Mouse (Mus musculus): ENCODE data around the gene C2. TPM values are rescaled to one million over a fixed set of nuclear protein-coding genes. Genes with fewer than 3 reads are reported as not detected.

Gene C2
- 3.2 and 4.8 TPM in 2 replicates for polyA plus RNA-seq (2015; fragmentation: Nextera tagmentation; extraction: Ambion mirVana)

GRCm38 (mm10) chr17:34898160-34898586 is at the start of gene C2, which contains the start of gene Ehmt2:
Gene C2, minus strand, starts transcription at chr17:34898265.
Gene Ehmt2, plus strand, starts transcription at chr17:34898469.
- Histone ChIP-seq H3K36me3 (ENCODE audit: control insufficient read depth, insufficient read depth, low read length) (peaks cover 15% of the 10 kb centered on the region), H3K27ac (ENCODE audit: low read length) (peak within 1 kb of the TSS; percentile 99), H3K9ac (ENCODE audit: low read length) (peak within 1 kb of the TSS; percentile 97), H3K4me3 (ENCODE audit: low read length) (peak within 1 kb of the TSS; percentile 90), H3K4me2 (ENCODE audit: low read depth, low read length) (peak within 1 kb of the TSS; percentile 72), H3K4me1 (replicated peaks; ENCODE audit: control insufficient read depth, insufficient read depth, low read length) (peaks cover 30% of the 10 kb centered on the region), H3K27me3 (ENCODE audit: control insufficient read depth, insufficient read depth, low read depth, low read length) (no peaks in the 10 kb centered on the region), H3K9me3 (ENCODE audit: control insufficient read depth, low read length) (no peaks in the 10 kb centered on the region)
- WGBS: under 1% methylated on average over 34 of the region's 44 CpGs
- ATAC-seq (ENCODE audit: low read depth): peak; percentile 69

GRCm38 (mm10) chr17:34947606-34948005 is 49.5 kb upstream of the C2 start:
- H3K4me3 ChIP-seq (ENCODE audit: low read length): no peak overlapping the region
- no peak for ATAC-seq (ENCODE audit: low read depth)
- H3K4me1 ChIP-seq (replicated peaks; ENCODE audit: control insufficient read depth, insufficient read depth, low read length): peaks cover 14% of the 10 kb centered on the region
- H3K27me3 ChIP-seq (ENCODE audit: control insufficient read depth, insufficient read depth, low read depth, low read length): no peaks in the 10 kb centered on the region
- H3K9me3 ChIP-seq (ENCODE audit: control insufficient read depth, low read length): no peaks in the 10 kb centered on the region
- H3K9ac ChIP-seq (ENCODE audit: low read length): no peak overlapping the region
- H3K27ac ChIP-seq (ENCODE audit: low read length): no peak overlapping the region
- no peak overlapping the region for H3K4me2 ChIP-seq (ENCODE audit: low read depth, low read length)
- WGBS: 19% methylated on average over 8 of the region's 8 CpGs
- H3K36me3 ChIP-seq (ENCODE audit: control insufficient read depth, insufficient read depth, low read length): peaks cover 14% of the 10 kb centered on the region; the same call in 1 of the 2 replicates

- no peak overlapping the region for H3K4me2 ChIP-seq (ENCODE audit: low read depth, low read length)
- peaks cover 14% of the 10 kb centered on the region; the same call in 1 of the 2 replicates for H3K36me3 ChIP-seq (ENCODE audit: control insufficient read depth, insufficient read depth, low read length)
- no peaks in the 10 kb centered on the region for H3K27me3 ChIP-seq (ENCODE audit: control insufficient read depth, insufficient read depth, low read depth, low read length)
- no peak overlapping the region for H3K9ac ChIP-seq (ENCODE audit: low read length)
- H3K9me3 ChIP-seq (ENCODE audit: control insufficient read depth, low read length): no peaks in the 10 kb centered on the region
- H3K4me1 ChIP-seq (replicated peaks; ENCODE audit: control insufficient read depth, insufficient read depth, low read length): peaks cover 17% of the 10 kb centered on the region
- no peak overlapping the region for H3K27ac ChIP-seq (ENCODE audit: low read length)
- no peak for ATAC-seq (ENCODE audit: low read depth)
- WGBS: 86% methylated on average over 5 of the region's 5 CpGs
- no peak overlapping the region for H3K4me3 ChIP-seq (ENCODE audit: low read length)
These were observed 48.5 kb upstream of the C2 start for GRCm38 (mm10) chr17:34946486-34947140.

GRCm38 (mm10) chr17:34944362-34944761 is 46.3 kb upstream of the C2 start:
- Histone ChIP-seq H3K4me1 (replicated peaks; ENCODE audit: control insufficient read depth, insufficient read depth, low read length) (peaks cover 5% of the 10 kb centered on the region), H3K4me3 (ENCODE audit: low read length) (no peak overlapping the region)
- no peak for ATAC-seq (ENCODE audit: low read depth)

GRCm38 (mm10) chr17:34943128-34943815 is 45.2 kb upstream of the C2 start:
- no peaks in the 10 kb centered on the region for H3K9me3 ChIP-seq (ENCODE audit: control insufficient read depth, low read length)
- no peaks in the 10 kb centered on the region for H3K27me3 ChIP-seq (ENCODE audit: control insufficient read depth, insufficient read depth, low read depth, low read length)
- H3K9ac ChIP-seq (ENCODE audit: low read length): no peak overlapping the region
- no peak overlapping the region for H3K27ac ChIP-seq (ENCODE audit: low read length)
- no peak for ATAC-seq (ENCODE audit: low read depth)
- H3K4me1 ChIP-seq (replicated peaks; ENCODE audit: control insufficient read depth, insufficient read depth, low read length): peaks cover 5% of the 10 kb centered on the region
- no peak overlapping the region for H3K4me3 ChIP-seq (ENCODE audit: low read length)
- H3K36me3 ChIP-seq (ENCODE audit: control insufficient read depth, insufficient read depth, low read length): no peaks in the 10 kb centered on the region
- WGBS: 81% methylated on average over 4 of the region's 4 CpGs
- H3K4me2 ChIP-seq (ENCODE audit: low read depth, low read length): no peak overlapping the region

More at GRCm38 (mm10) chr17:34944362-34944761, 46.3 kb upstream of the C2 start:
- Histone ChIP-seq H3K4me2 (ENCODE audit: low read depth, low read length) (no peak overlapping the region), H3K9ac (ENCODE audit: low read length) (no peak overlapping the region), H3K9me3 (ENCODE audit: control insufficient read depth, low read length) (no peaks in the 10 kb centered on the region), H3K27ac (ENCODE audit: low read length) (no peak overlapping the region), H3K27me3 (ENCODE audit: control insufficient read depth, insufficient read depth, low read depth, low read length) (no peaks in the 10 kb centered on the region), H3K36me3 (ENCODE audit: control insufficient read depth, insufficient read depth, low read length) (peaks cover under 1% of the 10 kb centered on the region; the same call in 1 of the 2 replicates)

GRCm38 (mm10) chr17:34941344-34942041 is 43.4 kb upstream of the C2 start:
- H3K27me3 ChIP-seq (ENCODE audit: control insufficient read depth, insufficient read depth, low read depth, low read length): no peaks in the 10 kb centered on the region
- WGBS: 4% methylated on average over 15 of the region's 15 CpGs
- peak overlapping the region; percentile 22 for H3K4me3 ChIP-seq (ENCODE audit: low read length)
- peak overlapping the region; percentile 55 for H3K4me2 ChIP-seq (ENCODE audit: low read depth, low read length)
- H3K9ac ChIP-seq (ENCODE audit: low read length): peak overlapping the region; percentile 54
- H3K27ac ChIP-seq (ENCODE audit: low read length): no peak overlapping the region; the same call in 1 of the 2 replicates
- peak; percentile 62 for ATAC-seq (ENCODE audit: low read depth)
- peaks cover 5% of the 10 kb centered on the region for H3K4me1 ChIP-seq (replicated peaks; ENCODE audit: control insufficient read depth, insufficient read depth, low read length)
- H3K36me3 ChIP-seq (ENCODE audit: control insufficient read depth, insufficient read depth, low read length): no peaks in the 10 kb centered on the region
- H3K9me3 ChIP-seq (ENCODE audit: control insufficient read depth, low read length): no peaks in the 10 kb centered on the region

GRCm38 (mm10) chr17:34937960-34938505 is 40.0 kb upstream of the C2 start:
- ATAC-seq (ENCODE audit: low read depth): no peak
- Histone ChIP-seq H3K9ac (ENCODE audit: low read length) (no peak overlapping the region), H3K4me1 (replicated peaks; ENCODE audit: control insufficient read depth, insufficient read depth, low read length) (peaks cover 5% of the 10 kb centered on the region), H3K4me3 (ENCODE audit: low read length) (no peak overlapping the region), H3K9me3 (ENCODE audit: control insufficient read depth, low read length) (no peaks in the 10 kb centered on the region), H3K27ac (ENCODE audit: low read length) (no peak overlapping the region), H3K27me3 (ENCODE audit: control insufficient read depth, insufficient read depth, low read depth, low read length) (no peaks in the 10 kb centered on the region), H3K36me3 (ENCODE audit: control insufficient read depth, insufficient read depth, low read length) (no peaks in the 10 kb centered on the region), H3K4me2 (ENCODE audit: low read depth, low read length) (no peak overlapping the region)
- 79% methylated on average over 6 of the region's 6 CpGs for WGBS

- no peaks in the 10 kb centered on the region for H3K36me3 ChIP-seq (ENCODE audit: control insufficient read depth, insufficient read depth, low read length)
- H3K4me3 ChIP-seq (ENCODE audit: low read length): no peak overlapping the region
- no peaks in the 10 kb centered on the region for H3K27me3 ChIP-seq (ENCODE audit: control insufficient read depth, insufficient read depth, low read depth, low read length)
- no peak for ATAC-seq (ENCODE audit: low read depth)
- no peak overlapping the region for H3K9ac ChIP-seq (ENCODE audit: low read length)
- no peaks in the 10 kb centered on the region for H3K9me3 ChIP-seq (ENCODE audit: control insufficient read depth, low read length)
- WGBS: 37% methylated on average over 8 of the region's 8 CpGs
- H3K4me1 ChIP-seq (replicated peaks; ENCODE audit: control insufficient read depth, insufficient read depth, low read length): peaks cover 7% of the 10 kb centered on the region
- H3K27ac ChIP-seq (ENCODE audit: low read length): no peak overlapping the region
- H3K4me2 ChIP-seq (ENCODE audit: low read depth, low read length): no peak overlapping the region
These were observed 36.8 kb upstream of the C2 start for GRCm38 (mm10) chr17:34934830-34935229.

- Histone ChIP-seq H3K36me3 (ENCODE audit: control insufficient read depth, insufficient read depth, low read length) (no peaks in the 10 kb centered on the region), H3K4me1 (replicated peaks; ENCODE audit: control insufficient read depth, insufficient read depth, low read length) (peaks cover 7% of the 10 kb centered on the region), H3K27me3 (ENCODE audit: control insufficient read depth, insufficient read depth, low read depth, low read length) (no peaks in the 10 kb centered on the region), H3K27ac (ENCODE audit: low read length) (no peak overlapping the region), H3K9ac (ENCODE audit: low read length) (no peak overlapping the region), H3K4me3 (ENCODE audit: low read length) (no peak overlapping the region), H3K4me2 (ENCODE audit: low read depth, low read length) (no peak overlapping the region), H3K9me3 (ENCODE audit: control insufficient read depth, low read length) (no peaks in the 10 kb centered on the region)
- WGBS: 76% methylated on average over 24 of the region's 24 CpGs
- no peak for ATAC-seq (ENCODE audit: low read depth)
These were observed 36.0 kb upstream of the C2 start for GRCm38 (mm10) chr17:34934031-34934430.
